Mouse (Mus musculus): ENCODE measurements around the gene Egfl6.
"Not testable (repeated sequence)": the region's sequence is repeated elsewhere in the genome, so short reads cannot be mapped to it uniquely, and the experiment has no call there.

Egfl6 gene

GRCm38 (mm10) chrX:166516631-166517030, 68.9 kb downstream of the Egfl6 start:
- no peak for DNase-seq (ENCODE audit: low spot score in 2 of 2)

DNA sequence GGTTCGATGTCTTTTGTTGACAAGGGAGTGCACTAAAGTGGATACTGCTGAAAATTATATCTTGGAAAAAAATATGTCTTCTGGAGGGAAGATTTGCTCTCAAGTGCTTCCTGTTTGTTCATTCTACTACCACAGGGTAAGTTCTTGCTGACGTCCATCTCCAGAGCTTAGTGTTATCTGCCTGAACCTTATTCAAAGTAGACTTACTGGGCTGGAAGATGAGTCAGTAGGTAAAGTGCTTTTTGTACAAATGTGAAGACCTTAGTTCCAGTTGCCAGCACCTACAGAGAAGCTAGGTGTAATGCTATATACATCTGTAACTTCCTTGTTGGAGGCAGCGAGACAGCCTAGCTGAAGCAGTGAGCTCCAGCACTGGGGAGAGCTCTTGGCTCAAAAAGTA, 69.6 kb downstream of the Egfl6 start:
- DNase-seq (ENCODE audit: low spot score in 2 of 2), result no peak

DNA sequence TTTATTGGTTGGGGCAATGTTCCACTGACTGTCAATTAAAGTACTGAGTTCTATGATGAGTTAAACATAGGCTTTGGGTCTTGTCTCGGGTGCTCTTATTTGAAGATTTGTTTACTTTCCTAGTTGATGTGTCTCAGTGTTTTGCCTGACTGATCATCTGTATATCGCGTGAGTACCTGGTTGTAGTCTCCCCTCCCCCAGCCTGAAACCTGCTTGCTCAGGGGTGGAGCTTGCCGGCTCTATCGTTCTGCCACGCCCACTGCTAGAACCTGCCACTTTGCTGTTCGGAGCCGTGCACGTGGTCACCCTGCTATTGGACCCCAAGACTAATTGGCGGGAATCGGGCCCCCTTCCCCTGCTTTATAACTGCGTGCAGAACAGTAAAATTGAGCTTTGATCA, 71.5 kb downstream of the Egfl6 start:
- DNase-seq (ENCODE audit: low spot score in 2 of 2), result not testable (repeated sequence)

GRCm38 (mm10) chrX:166512071-166512470, 73.4 kb downstream of the Egfl6 start:
- DNase-seq (ENCODE audit: low spot score in 2 of 2), result no peak

- DNase-seq (ENCODE audit: low spot score in 2 of 2), result no peak
These were observed 74.4 kb downstream of the Egfl6 start for GRCm38 (mm10) chrX:166511107-166511506.

DNA sequence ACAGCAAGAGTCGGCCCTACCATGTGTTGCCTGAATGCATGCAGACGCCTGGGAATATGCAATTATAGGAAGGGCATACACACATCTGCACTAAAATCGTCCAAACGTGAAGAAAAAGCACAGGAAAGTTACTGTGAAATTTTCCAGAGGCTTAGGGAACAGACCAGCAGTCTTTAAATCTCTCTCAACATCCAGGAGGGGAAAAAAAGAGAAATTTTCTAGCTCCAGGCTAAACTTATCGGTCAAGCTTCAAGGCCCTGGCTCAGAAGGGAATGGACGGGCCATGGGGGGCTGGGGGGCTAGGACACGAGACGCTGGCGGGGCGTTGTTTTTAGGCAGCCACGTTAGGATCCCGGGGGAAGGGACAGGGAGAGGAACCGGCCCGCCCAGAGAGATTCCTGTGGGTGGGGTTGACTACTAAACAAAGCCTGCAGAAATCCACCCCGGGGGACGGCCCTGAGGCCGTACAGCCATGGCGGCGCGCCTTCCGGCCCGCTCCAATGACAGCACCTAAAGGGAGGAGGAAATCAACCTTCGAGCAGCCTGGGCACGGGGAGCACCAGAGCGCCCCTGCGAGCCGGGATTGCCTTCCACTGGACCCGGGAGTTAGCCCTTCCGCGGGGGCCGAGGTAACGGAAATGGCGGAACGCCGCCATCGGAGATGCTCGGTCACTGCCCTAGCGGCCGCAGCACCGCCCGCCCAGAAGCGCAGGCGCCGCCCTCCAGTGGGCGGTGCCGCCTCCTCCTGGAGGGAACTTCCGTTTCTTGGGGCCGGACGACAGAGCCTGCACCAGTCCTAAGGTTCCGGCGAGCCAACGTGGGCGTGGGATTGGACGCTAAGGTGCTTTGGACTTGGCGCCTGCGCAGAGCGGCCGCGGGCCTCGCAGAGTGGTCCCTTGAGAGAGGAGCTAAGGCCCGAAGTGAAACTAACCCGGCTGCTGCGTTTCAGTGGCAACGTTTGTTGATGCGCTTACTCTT, 75.5 kb downstream of the Egfl6 start:
- peak; percentile 82 to 88 for DNase-seq (ENCODE audit: low spot score in 2 of 2)

GRCm38 (mm10) chrX:166504421-166504820, 81.1 kb downstream of the Egfl6 start:
- DNase-seq (ENCODE audit: low spot score in 2 of 2), result no peak

DNA sequence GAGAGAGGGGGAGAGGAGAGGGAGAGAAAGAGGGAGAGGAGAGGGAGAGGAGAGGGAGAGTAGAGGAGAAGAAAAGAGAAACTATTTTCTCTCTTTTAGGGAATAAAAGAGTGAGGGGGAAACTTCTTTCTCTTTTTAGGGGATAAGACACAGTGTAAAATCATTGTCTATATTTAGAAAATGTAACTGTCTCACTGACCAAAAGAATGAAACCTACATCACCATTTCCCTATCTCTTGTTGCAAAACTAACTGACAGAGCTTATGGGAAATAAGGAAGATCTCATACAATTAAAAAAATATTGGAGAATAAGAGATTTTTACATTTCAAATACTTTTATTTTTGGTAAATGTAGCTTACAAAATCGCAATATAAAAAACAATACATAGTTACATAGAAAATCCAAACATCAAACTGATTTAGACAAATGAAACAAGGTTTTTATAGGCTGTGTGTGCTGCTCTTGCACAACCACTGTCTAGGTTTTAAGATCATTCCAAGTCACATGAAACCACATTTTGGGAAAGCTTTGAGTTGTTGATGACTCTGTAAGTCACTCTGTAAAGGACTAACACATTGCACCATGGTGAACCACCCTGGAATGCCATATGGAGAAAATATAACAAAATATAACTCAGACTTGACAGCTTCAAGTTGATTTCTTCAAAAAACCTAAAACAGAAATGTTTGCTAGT, 85.9 kb downstream of the Egfl6 start:
- DNase-seq (ENCODE audit: low spot score in 2 of 2), result no peak

GRCm38 (mm10) chrX:166497771-166498170, 87.7 kb downstream of the Egfl6 start:
- no peak for DNase-seq (ENCODE audit: low spot score in 2 of 2)

DNA sequence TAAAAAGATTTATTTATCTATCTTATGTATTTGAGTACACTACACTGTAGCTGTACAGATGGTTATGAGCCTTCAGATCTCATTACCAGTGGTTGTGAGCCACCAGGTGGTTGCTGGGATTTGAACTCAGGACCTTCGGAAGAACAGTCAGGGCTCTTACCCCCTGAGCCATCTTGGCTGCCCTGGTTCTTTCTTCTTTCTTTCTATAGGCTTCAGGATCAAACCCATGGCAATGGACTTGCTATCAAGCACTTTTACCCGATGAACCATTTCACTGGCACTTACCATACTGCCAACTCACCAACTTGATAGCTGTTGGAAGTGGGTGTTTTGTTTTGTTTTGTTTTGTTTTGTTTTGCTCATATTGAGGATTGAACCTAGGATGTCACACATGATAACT, 90.5 kb downstream of the Egfl6 start:
- no peak for DNase-seq (ENCODE audit: low spot score in 2 of 2)

GRCm38 (mm10) chrX:166479365-166479983, 106.0 kb downstream of the Egfl6 start, which contains the start of gene Rab9:
Gene Rab9 (minus strand): TSS chrX:166479867.
- DNase-seq (ENCODE audit: low spot score in 2 of 2), result peak; percentile 77 to 83

- no peak for DNase-seq (ENCODE audit: low spot score in 2 of 2)
These were observed 106.7 kb downstream of the Egfl6 start for GRCm38 (mm10) chrX:166478631-166479364.

- DNase-seq (ENCODE audit: low spot score in 2 of 2), result no peak
These were observed 108.1 kb downstream of the Egfl6 start for GRCm38 (mm10) chrX:166477393-166477792.
